Mouse (Mus musculus): ENCODE results near the gene Hs3st5. TPM values are rescaled to one million over a fixed set of nuclear protein-coding genes. Genes with fewer than 3 reads are reported as not detected.

The Hs3st5 gene
- 0.23 and 0.32 TPM in 2 replicates for polyA plus RNA-seq (2015; fragmentation: Nextera tagmentation; extraction: Ambion mirVana)

DNA sequence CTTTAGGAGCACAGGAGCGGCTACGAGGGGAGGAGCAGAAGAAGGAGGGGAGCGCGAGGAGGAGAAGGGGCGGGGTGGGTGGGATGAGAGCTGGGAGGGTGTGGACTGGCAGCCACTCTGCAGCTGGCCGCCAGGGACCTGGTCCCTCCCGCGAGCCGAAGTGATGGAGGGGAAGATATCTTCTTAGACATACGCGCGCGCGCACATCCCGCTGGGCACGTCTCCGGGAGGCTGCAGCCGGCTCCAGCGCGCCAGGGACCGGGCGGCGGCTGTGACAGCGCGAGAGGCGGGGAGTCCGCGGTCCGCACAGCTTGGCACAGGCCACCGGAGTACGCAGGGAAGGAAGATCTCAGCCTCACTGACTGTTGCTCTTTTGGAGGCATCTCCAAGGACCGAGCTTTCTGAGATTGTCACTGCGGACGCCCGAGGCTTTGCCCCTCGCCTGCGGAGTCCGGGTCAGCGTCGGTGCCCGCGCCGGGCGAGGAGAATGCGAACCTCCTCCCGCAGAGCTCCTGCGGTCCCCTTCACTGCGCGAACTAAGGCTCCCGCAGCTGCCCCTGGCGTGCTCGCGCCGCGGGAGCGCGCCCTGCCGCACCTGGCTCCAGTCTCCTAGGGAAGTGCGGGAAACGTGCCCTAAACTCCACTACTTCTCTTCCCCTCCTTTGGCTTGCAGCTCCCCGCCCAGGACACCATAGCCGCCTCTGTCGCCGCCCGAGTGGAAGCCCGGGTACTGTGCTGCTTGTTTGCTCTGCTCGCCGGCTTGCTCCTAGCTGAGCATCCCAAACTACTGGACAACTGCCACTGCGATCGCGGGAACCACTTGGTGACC lies at the start of gene Hs3st5:
TSS of gene Hs3st5 (plus strand) at position 88 of the 829 bp plus-strand sequence.

Data from spleen, postnatal 0 days (tissue).